Mouse (Mus musculus) cerebellum, postnatal 4 days (tissue): ENCODE results near the gene Spocd1.
A peak's percentile ranks its signal among the peaks of the same experiment; 100 is the strongest.

Experiments used
- DNase-seq, 2 experiments: peaks; one replicate each; pipeline ENCODE4 v3.0.0; 2022; ENCODE audit warnings: low spot score in 2 of 2, mixed read lengths in 1 of 2

Gene Spocd1

GRCm38 (mm10) chr4:129974285-129974684 lies 45.2 kb downstream of the Spocd1 start:
- DNase-seq: no peak

GRCm38 (mm10) chr4:129977256-129977655 lies 48.2 kb downstream of the Spocd1 start:
- DNase-seq: no peak

- peak in 1 of 2 experiments; percentile 45 for DNase-seq
Measured at GRCm38 (mm10) chr4:129978227-129978626, 49.2 kb downstream of the Spocd1 start.

- no peak for DNase-seq
Measured at GRCm38 (mm10) chr4:129978930-129979329, 49.9 kb downstream of the Spocd1 start.

GRCm38 (mm10) chr4:129981657-129982056 lies 52.6 kb downstream of the Spocd1 start:
- no peak for DNase-seq

- no peak for DNase-seq
Measured at GRCm38 (mm10) chr4:129983046-129983445, 54.0 kb downstream of the Spocd1 start.

- DNase-seq: peak; percentile 65 to 82
Measured at GRCm38 (mm10) chr4:129983764-129984420, 54.8 kb downstream of the Spocd1 start.

- peak in 1 of 2 experiments; percentile 43 for DNase-seq
Measured at GRCm38 (mm10) chr4:129984421-129985061, 55.5 kb downstream of the Spocd1 start, which contains the start of gene Adgrb2. Adgrb2 (plus strand) TSS chr4:129984870.

- no peak for DNase-seq
Measured at GRCm38 (mm10) chr4:129985161-129985670, 56.2 kb downstream of the Spocd1 start.

- peak; percentile 90 to 95 for DNase-seq
Measured at GRCm38 (mm10) chr4:129985671-129986441, 56.8 kb downstream of the Spocd1 start.

- peak in 1 of 2 experiments; percentile 50 for DNase-seq
Measured at GRCm38 (mm10) chr4:129987825-129988504, 58.9 kb downstream of the Spocd1 start.

GRCm38 (mm10) chr4:129989925-129990324 lies 60.9 kb downstream of the Spocd1 start:
- no peak for DNase-seq

- no peak for DNase-seq
Measured at GRCm38 (mm10) chr4:129992720-129993119, 63.7 kb downstream of the Spocd1 start.

- peak in 1 of 2 experiments; percentile 67 for DNase-seq
Measured at GRCm38 (mm10) chr4:129993213-129993612, 64.2 kb downstream of the Spocd1 start.

- peak in 1 of 2 experiments; percentile 80 for DNase-seq
Measured at GRCm38 (mm10) chr4:129993944-129994695, 65.1 kb downstream of the Spocd1 start.

- no peak for DNase-seq
Measured at GRCm38 (mm10) chr4:129994728-129995127, 65.7 kb downstream of the Spocd1 start.

- no peak for DNase-seq
Measured at GRCm38 (mm10) chr4:129995255-129995654, 66.2 kb downstream of the Spocd1 start.

- no peak for DNase-seq
Measured at GRCm38 (mm10) chr4:129996015-129996414, 67.0 kb downstream of the Spocd1 start.

GRCm38 (mm10) chr4:129998124-129998523 lies 69.1 kb downstream of the Spocd1 start:
- DNase-seq: no peak

GRCm38 (mm10) chr4:130001710-130002109 lies 72.7 kb downstream of the Spocd1 start:
- no peak for DNase-seq

- no peak for DNase-seq
Measured at GRCm38 (mm10) chr4:130002157-130002556, 73.1 kb downstream of the Spocd1 start.
